Mouse (Mus musculus): ENCODE measurements around the gene Ctnna3.
A peak's percentile ranks its signal among the peaks of the same experiment; 100 is the strongest.
"Not testable (repeated sequence)": the region's sequence is repeated elsewhere in the genome, so short reads cannot be mapped to it uniquely, and the experiment has no call there.

Ctnna3 gene

GRCm38 (mm10) chr10:64215632-64216031 lies 785.7 kb downstream of the Ctnna3 start:
- DNase-seq (ENCODE audit: low read depth), result no peak

DNA sequence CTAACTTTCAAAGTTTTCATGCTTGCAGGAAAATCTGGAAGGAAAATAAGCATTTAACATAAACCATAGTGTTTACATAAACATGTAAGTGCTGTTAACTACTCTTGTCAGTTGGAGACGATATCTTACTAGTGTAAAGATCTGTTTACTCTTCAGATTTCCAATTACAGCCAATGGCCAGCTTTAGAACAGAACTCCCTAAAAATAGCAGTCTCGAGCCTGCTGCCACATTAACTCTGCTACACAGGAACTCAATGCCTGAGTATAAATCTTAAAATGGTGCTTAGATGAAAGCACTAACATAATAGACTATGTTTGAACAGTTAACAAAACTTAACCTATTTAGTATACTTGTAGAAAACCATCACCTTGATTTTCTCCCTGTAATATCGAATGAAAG lies 793.1 kb downstream of the Ctnna3 start:
- DNase-seq (ENCODE audit: low read depth), result no peak

- DNase-seq (ENCODE audit: low read depth), result no peak
Measured at GRCm38 (mm10) chr10:64224007-64224406, 794.1 kb downstream of the Ctnna3 start.

GRCm38 (mm10) chr10:64224424-64224823 lies 794.5 kb downstream of the Ctnna3 start:
- DNase-seq (ENCODE audit: low read depth), result no peak

DNA sequence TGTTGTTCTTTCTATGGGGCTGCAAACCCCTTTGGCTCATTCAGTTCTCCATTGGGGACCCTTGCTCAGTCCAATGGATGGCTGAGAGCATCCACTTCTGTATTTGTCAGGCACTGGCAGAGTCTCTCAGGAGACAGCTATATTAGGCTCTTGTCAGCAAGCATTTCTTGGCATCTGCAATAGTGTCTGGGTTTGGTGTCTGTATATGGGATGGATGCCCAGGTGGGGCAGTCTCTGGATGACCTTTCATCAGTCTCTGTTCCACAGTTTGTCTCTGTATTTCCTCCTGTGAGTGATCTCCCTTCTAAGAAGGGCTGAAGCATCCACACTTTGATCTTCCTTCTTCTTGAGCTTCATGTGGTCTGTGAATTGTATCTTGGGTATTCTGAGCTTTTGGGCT lies 795.9 kb downstream of the Ctnna3 start:
- DNase-seq (ENCODE audit: low read depth), result not testable (repeated sequence)

- no peak for DNase-seq (ENCODE audit: low read depth)
Measured at GRCm38 (mm10) chr10:64243421-64243820, 813.5 kb downstream of the Ctnna3 start.

- no peak for DNase-seq (ENCODE audit: low read depth)
Measured at GRCm38 (mm10) chr10:64268156-64268555, 838.3 kb downstream of the Ctnna3 start.

GRCm38 (mm10) chr10:64275143-64275542 lies 845.2 kb downstream of the Ctnna3 start:
- no peak for DNase-seq (ENCODE audit: low read depth)

GRCm38 (mm10) chr10:64278836-64279235 lies 848.9 kb downstream of the Ctnna3 start:
- DNase-seq (ENCODE audit: low read depth), result no peak

DNA sequence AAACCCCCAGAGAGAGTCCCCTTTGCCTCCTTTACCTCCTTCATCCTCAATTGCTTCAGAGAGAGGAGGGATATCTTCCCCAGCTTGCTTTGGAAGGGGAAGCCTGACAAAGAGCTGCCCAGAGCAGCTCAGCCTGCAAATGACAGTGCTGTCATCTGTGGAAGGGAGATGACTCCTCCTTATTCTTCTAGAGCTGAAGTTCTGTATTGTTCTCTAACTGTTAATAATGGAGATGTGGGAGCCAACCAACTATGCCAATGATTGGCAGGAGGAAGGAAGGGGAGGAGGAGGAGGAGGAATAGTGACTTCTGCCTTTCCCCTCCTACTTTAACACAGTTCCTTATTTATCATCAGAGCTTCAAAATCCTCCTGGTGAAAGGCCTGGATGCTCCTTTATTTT lies 875.9 kb downstream of the Ctnna3 start:
- DNase-seq (ENCODE audit: low read depth), result no peak

- DNase-seq (ENCODE audit: low read depth), result no peak
Measured at GRCm38 (mm10) chr10:64311622-64312292, 881.9 kb downstream of the Ctnna3 start.

DNA sequence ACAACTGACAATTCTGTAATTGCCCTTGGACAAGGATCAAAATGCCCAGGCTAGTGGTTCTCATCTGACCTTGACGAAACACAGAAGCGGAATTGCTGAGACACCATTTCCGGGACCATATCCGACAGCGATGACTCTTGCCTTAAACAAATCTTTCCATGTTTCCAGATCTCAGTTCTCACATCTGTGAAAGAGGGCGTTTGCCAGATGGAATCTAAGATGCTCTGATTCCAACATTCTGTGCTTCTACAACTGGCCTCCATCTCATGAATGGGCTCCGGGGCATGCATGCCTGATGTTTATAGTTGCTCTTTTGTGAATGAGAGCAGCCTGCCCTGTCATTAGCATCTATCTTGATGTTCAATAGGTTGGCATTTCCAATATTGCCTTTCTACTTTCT lies 890.4 kb downstream of the Ctnna3 start:
- DNase-seq (ENCODE audit: low read depth), result no peak

DNA sequence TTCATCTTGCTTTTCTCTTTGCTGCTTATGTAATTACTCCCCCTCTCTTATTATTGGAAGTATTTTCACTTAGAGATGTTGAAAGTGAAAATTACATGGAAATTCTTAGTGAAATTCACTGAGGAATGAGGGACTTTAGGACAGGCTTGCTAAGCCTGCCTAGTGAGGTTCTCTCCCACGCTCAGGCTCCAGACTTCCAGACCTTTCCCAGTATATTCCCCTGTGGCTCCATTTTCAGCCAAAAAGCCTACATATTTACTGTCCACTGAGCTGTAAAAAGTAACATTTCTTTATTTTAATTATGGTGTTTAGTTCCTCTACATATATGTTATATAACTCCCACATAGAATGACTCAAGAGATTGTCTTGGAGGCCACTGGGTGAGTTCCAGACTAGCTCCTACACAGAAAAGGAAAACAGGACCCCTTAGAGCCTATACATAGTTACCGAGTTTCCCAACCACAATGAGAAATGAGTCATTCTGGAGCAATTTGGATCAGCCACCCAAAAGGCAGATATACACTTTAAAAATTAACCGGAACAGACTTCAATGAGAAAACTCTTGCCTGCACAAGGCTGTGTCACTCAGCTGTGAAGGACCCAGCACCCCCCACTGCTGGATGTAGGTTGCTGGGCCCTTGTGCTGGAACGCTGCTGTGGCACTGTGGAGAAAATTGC lies 912.9 kb downstream of the Ctnna3 start:
- peak; percentile 7 for DNase-seq (ENCODE audit: low read depth)

- DNase-seq (ENCODE audit: low read depth), result peak; percentile 12
Measured at GRCm38 (mm10) chr10:64373288-64373687, 943.4 kb downstream of the Ctnna3 start.

GRCm38 (mm10) chr10:64377751-64378150 lies 947.9 kb downstream of the Ctnna3 start:
- no peak for DNase-seq (ENCODE audit: low read depth)

DNA sequence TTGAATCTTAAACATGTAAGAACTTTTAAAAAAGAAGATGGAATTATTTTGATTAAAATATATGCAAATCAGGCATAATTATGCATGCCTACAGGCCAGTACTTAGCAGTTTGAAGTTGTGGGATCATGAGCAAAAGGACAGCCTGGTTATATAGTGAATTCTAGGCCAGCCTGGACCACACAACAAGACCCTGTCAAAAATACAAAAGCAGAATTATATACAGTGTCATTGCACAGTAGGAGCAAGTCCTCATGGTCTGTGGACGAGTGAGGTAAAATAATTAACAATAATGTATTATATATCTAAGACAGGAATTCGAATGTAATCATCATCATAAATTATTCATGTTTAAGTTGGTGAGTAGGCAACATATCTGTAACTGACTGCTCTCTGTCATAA lies 966.7 kb downstream of the Ctnna3 start:
- no peak for DNase-seq (ENCODE audit: low read depth)

- DNase-seq (ENCODE audit: low read depth), result peak; percentile 2
Measured at GRCm38 (mm10) chr10:64418396-64418795, 988.5 kb downstream of the Ctnna3 start.

DNA sequence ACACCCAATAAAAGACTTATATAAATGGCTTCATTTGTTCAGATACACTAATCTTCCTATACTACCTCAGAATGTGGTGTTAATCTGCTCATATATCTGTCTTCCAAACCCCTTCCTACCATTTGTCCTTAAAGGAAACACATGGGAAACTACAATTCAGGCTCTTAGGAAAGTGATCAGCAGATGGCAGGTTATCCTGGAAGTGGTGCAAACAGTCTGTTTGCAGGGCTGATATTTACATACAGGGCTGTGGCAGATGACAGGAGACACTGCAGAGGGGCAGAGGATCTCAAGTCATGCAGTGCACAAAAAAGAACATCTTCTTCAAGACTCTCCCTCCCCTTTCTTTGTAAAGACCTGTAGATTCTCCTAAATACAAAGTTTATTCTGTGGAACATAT lies 1008.8 kb downstream of the Ctnna3 start:
- DNase-seq (ENCODE audit: low read depth), result no peak

GRCm38 (mm10) chr10:64448624-64449023 lies 1018.7 kb downstream of the Ctnna3 start:
- DNase-seq (ENCODE audit: low read depth), result no peak

DNA sequence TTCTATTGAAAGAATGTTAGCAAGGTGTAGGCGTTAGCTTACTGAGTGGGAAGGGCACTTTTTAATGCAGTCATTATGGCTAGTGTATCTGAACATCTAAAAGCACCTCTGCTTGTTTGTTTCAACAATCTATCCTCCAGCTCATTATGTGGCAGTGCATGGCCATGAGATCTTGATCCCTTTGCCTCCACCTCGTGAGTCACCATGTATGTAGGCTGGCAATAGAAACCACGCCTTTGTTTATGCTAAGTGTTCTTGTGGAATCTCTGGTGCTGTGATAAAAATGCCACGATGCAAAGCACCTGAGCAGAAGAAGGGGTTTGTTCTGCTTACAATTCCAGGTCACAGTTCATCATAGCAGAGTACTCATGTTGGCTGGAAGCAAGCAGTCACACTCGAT lies 1053.4 kb downstream of the Ctnna3 start:
- DNase-seq (ENCODE audit: low read depth), result no peak

GRCm38 (mm10) chr10:64489471-64489870 lies 1059.6 kb downstream of the Ctnna3 start:
- no peak for DNase-seq (ENCODE audit: low read depth)

GRCm38 (mm10) chr10:64543647-64544046 lies 1113.7 kb downstream of the Ctnna3 start:
- no peak for DNase-seq (ENCODE audit: low read depth)

GRCm38 (mm10) chr10:64544389-64544788 lies 1114.5 kb downstream of the Ctnna3 start:
- no peak for DNase-seq (ENCODE audit: low read depth)

- DNase-seq (ENCODE audit: low read depth), result no peak
Measured at GRCm38 (mm10) chr10:64571311-64571710, 1141.4 kb downstream of the Ctnna3 start.
